Mouse (Mus musculus): Measurements from ENCODE around the gene Aph1a. TPM values are rescaled to one million over a fixed set of nuclear protein-coding genes. Genes with fewer than 3 reads are reported as not detected.
"Not testable (repeated sequence)": the region's sequence is repeated elsewhere in the genome, so short reads cannot be mapped to it uniquely, and the experiment has no call there.

Gene Aph1a
- total RNA-seq, 2 experiments from 2014 or later = 61.8 to 75.2 TPM

GRCm38 (mm10) chr3:95882816-95883425 lies 10.8 kb upstream of the Aph1a start:
- intact Hi-C loops (cut with DNase I) = loop anchor here (1.0 kb wide), 2 partner anchors 24 to 46 kb away; partner anchors contain the start of gene Anp32e

GRCm38 (mm10) chr3:95884400-95884799 lies 9.4 kb upstream of the Aph1a start:
- no peak for DNase-seq (ENCODE audit: low spot score in 2 of 2)
- intact Hi-C loops (cut with DNase I) = no loop called here

More at GRCm38 (mm10) chr3:95882816-95883425, 10.8 kb upstream of the Aph1a start:
- peak; percentile 58 to 71 for DNase-seq (ENCODE audit: low spot score in 2 of 2)

- intact Hi-C loops (cut with DNase I) = no loop called here
- no peak for DNase-seq (ENCODE audit: low spot score in 2 of 2)
Observed at GRCm38 (mm10) chr3:95887596-95887995, 6.2 kb upstream of the Aph1a start.

GRCm38 (mm10) chr3:95889664-95890063 lies 4.1 kb upstream of the Aph1a start:
- intact Hi-C loops (cut with DNase I) = no loop called here
- DNase-seq (ENCODE audit: low spot score in 2 of 2) = no peak

- DNase-seq (ENCODE audit: low spot score in 2 of 2) = no peak
- intact Hi-C loops (cut with DNase I) = no loop called here
Observed at GRCm38 (mm10) chr3:95891211-95892065, 2.3 kb upstream of the Aph1a start, which contains the start of gene BC028528. BC028528 (minus strand) TSS chr3:95892005.

GRCm38 (mm10) chr3:95892066-95893052 lies 1.4 kb upstream of the Aph1a start:
- intact Hi-C loops (cut with DNase I) = loop anchor here (1.0 kb wide), 1 partner anchor 37 kb away; the partner anchor contains the start of gene Anp32e
- no peak for DNase-seq (ENCODE audit: low spot score in 2 of 2)

- intact Hi-C loops (cut with DNase I) = loop anchor here (1.0 kb wide), 1 partner anchor 36 kb away; the partner anchor contains the start of gene Anp32e
- DNase-seq (ENCODE audit: low spot score in 2 of 2) = no peak
Observed at GRCm38 (mm10) chr3:95893126-95893525, 643 bp upstream of the Aph1a start.

- intact Hi-C loops (cut with DNase I) = no loop called here
- peak; percentile 52 to 55 for DNase-seq (ENCODE audit: low spot score in 2 of 2)
Observed at GRCm38 (mm10) chr3:95894317-95895160, 770 bp downstream of the Aph1a start.

- DNase-seq (ENCODE audit: low spot score in 2 of 2); intact Hi-C loops (cut with DNase I): not testable (repeated sequence)
Observed at GRCm38 (mm10) chr3:95895501-95895900, 1.7 kb downstream of the Aph1a start.

- intact Hi-C loops (cut with DNase I) = no loop called here
- no peak for DNase-seq (ENCODE audit: low spot score in 2 of 2)
Observed at GRCm38 (mm10) chr3:95899800-95900524, 6.2 kb downstream of the Aph1a start.

- intact Hi-C loops (cut with DNase I) = no loop called here
- DNase-seq (ENCODE audit: low spot score in 2 of 2) = no peak
Observed at GRCm38 (mm10) chr3:95901616-95902372, 8.0 kb downstream of the Aph1a start.

- DNase-seq (ENCODE audit: low spot score in 2 of 2) = no peak
- intact Hi-C loops (cut with DNase I) = no loop called here
Observed at GRCm38 (mm10) chr3:95902373-95902625, 8.5 kb downstream of the Aph1a start.

- intact Hi-C loops (cut with DNase I) = no loop called here
- DNase-seq (ENCODE audit: low spot score in 2 of 2) = no peak
Observed at GRCm38 (mm10) chr3:95902643-95903042, 8.9 kb downstream of the Aph1a start.

- intact Hi-C loops (cut with DNase I) = no loop called here
- no peak for DNase-seq (ENCODE audit: low spot score in 2 of 2)
Observed at GRCm38 (mm10) chr3:95903753-95904502, 10.2 kb downstream of the Aph1a start.

- no peak for DNase-seq (ENCODE audit: low spot score in 2 of 2)
- intact Hi-C loops (cut with DNase I) = no loop called here
Observed at GRCm38 (mm10) chr3:95904568-95904967, 10.8 kb downstream of the Aph1a start, which contains the start of gene Car14. Car14 (minus strand) TSS chr3:95904691.

GRCm38 (mm10) chr3:95905146-95905939 lies 11.6 kb downstream of the Aph1a start:
- DNase-seq (ENCODE audit: low spot score in 2 of 2) = no peak
- intact Hi-C loops (cut with DNase I) = no loop called here

All from left cerebral cortex, postnatal 36 days (tissue).